Mouse (Mus musculus) heart, embryonic 13.5 days (tissue): ENCODE measurements around the gene Slc2a2. TPM values are rescaled to one million over a fixed set of nuclear protein-coding genes. Genes with fewer than 3 reads are reported as not detected.
A peak's percentile ranks its signal among the peaks of the same experiment; 100 is the strongest.

Experiments
- ATAC-seq: fragments of 200-750 bp; cut with Nextera tagmentation; 2 replicates; pipeline ENCODE4 v1.8.0; 2017; ENCODE audit warnings: moderate TSS enrichment; ENCODE audit not compliant: insufficient number of reproducible peaks, low FRiP score, low TSS enrichment; ENCODE audit errors: extremely low read depth
- H3K27ac ChIP-seq: fragments of 300-500 bp; sonication (generic); replicated peaks from 2 replicates; pipeline ENCODE4 v1.5.1; 2015; ENCODE audit warnings: moderate library complexity, mild to moderate bottlenecking, inconsistent platforms
- H3K27me3 ChIP-seq: fragments of 300-500 bp; sonication (generic); replicated peaks from 2 replicates; pipeline ENCODE4 v1.6.1; 2015; ENCODE audit warnings: mild to moderate bottlenecking, inconsistent platforms
- H3K36me3 ChIP-seq: fragments of 300-500 bp; sonication (generic); 2 replicates; pipeline ENCODE4 v1.6.1; 2015; ENCODE audit warnings: mild to moderate bottlenecking, inconsistent platforms
- H3K4me1 ChIP-seq: fragments of 300-500 bp; sonication (generic); 2 replicates; pipeline ENCODE4 v1.6.1; 2015; ENCODE audit warnings: inconsistent platforms
- H3K4me2 ChIP-seq: fragments of 300-500 bp; sonication (generic); 2 replicates; pipeline ENCODE4 v1.6.1; 2015; ENCODE audit warnings: inconsistent platforms, mild to moderate bottlenecking, moderate library complexity
- H3K4me3 ChIP-seq: fragments of 300-500 bp; sonication (generic); 2 replicates; pipeline ENCODE4 v1.5.1; 2015; ENCODE audit warnings: moderate library complexity, mild to moderate bottlenecking, inconsistent platforms
- H3K9ac ChIP-seq: fragments of 300-500 bp; sonication (generic); 2 replicates; pipeline ENCODE4 v1.6.1; 2015; ENCODE audit warnings: inconsistent platforms, mild to moderate bottlenecking, moderate library complexity
- H3K9me3 ChIP-seq: fragments of 300-500 bp; sonication (generic); 2 replicates; pipeline ENCODE4 v1.6.1; 2016; ENCODE audit warnings: inconsistent platforms
- WGBS: fragments of 180-500 bp; shearing (Covaris S2); methylation state at CpG from one replicate; pipeline ENCODE4 v1.1.7; 2015; ENCODE audit warnings: mixed read lengths; 5-methylcytosine and 5-hydroxymethylcytosine counted together
- polyA plus RNA-seq: library from polyadenylated mRNA; unstranded; fragments of >200 nt; fragmentation: Nextera tagmentation; extraction: Ambion mirVana; gene quantifications from 2 replicates; pipeline ENCODE4 v1.2.1, GENCODE M21; 2015

The Slc2a2 gene
- polyA plus RNA-seq, 1 experiment from 2014 or later, result 0.16 TPM

GRCm38 (mm10) chr3:28699601-28700000 is 1.9 kb downstream of the Slc2a2 start:
- Histone ChIP-seq H3K4me2 (no peak overlapping the region), H3K9me3 (no peaks in the 10 kb centered on the region), H3K9ac (no peak overlapping the region), H3K27ac (no peak overlapping the region), H3K4me1 (no peaks in the 10 kb centered on the region), H3K27me3 (no peaks in the 10 kb centered on the region), H3K4me3 (no peak overlapping the region), H3K36me3 (no peaks in the 10 kb centered on the region)
- 69% methylated on average over 4 of the region's 4 CpGs for WGBS
- ATAC-seq, result no peak

DNA sequence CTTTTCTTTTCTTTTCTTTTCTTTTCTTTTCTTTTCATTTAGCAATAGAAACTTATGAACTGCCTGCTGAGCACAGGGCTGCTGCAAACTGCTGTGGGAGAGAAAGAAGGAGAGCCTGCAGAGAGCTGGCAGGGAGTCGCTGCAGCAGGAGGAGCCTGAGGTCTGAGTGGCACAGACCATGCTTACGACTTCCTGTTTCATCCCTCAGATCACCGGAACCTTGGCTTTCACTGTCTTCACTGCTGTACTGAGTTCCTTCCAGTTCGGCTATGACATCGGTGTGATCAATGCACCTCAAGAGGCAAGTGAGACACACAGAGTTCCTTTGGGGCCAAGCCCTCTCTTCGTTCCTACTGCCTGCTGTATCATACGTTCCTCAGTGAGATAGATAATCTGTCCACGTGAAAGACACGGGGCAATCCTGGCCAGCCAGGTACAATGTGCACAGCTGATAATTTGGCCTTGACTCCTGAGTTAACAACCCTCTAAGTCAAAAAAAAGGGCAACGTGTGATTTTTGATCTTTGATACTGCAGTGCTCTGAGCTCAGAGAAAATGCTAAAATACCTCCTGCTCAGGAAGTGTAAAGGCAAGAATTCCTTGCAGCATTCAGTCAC is 7.9 kb downstream of the Slc2a2 start:
- H3K4me2 ChIP-seq, result peak overlapping the region; percentile 25; the same call in 1 of the 2 replicates
- ATAC-seq, result no peak
- 53% methylated on average over 10 of the region's 10 CpGs for WGBS

DNA sequence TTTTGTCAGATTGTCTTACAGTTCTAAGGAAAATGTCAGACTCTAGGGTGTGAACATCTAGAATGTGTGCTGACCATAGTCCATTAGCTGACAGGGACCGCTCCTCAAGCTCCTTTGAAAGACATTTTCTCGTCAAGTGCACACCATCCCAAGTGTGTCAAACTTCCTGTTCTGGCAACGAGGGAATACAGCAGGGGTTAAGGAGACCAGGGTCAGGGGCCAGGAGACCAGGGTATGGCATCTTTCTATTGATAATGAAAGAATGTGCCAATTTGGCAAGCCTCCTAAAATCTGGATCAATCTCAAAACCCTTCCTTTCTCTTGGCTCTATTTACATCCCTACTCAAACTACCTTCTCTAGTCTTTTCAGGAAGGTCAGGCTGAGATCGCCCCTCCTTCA is 9.0 kb downstream of the Slc2a2 start:
- no peak overlapping the region for H3K4me2 ChIP-seq
- no peaks in the 10 kb centered on the region for H3K27me3 ChIP-seq
- no peaks in the 10 kb centered on the region for H3K4me1 ChIP-seq
- no peak overlapping the region for H3K9ac ChIP-seq
- no peaks in the 10 kb centered on the region for H3K36me3 ChIP-seq
- WGBS, result 63% methylated on average over 4 of the region's 4 CpGs
- H3K4me3 ChIP-seq, result no peak overlapping the region
- no peaks in the 10 kb centered on the region for H3K9me3 ChIP-seq
- ATAC-seq, result no peak
- no peak overlapping the region for H3K27ac ChIP-seq

More for the DNA sequence above, 7.9 kb downstream of the Slc2a2 start:
- Histone ChIP-seq H3K27me3 (no peaks in the 10 kb centered on the region), H3K9me3 (no peaks in the 10 kb centered on the region), H3K4me3 (no peak overlapping the region), H3K9ac (no peak overlapping the region), H3K4me1 (no peaks in the 10 kb centered on the region), H3K36me3 (no peaks in the 10 kb centered on the region), H3K27ac (no peak overlapping the region)

- 47% methylated on average over 1 of the region's 1 CpGs for WGBS
- Histone ChIP-seq H3K36me3 (no peaks in the 10 kb centered on the region), H3K4me1 (no peaks in the 10 kb centered on the region), H3K4me3 (no peak overlapping the region), H3K9ac (no peak overlapping the region), H3K27me3 (no peaks in the 10 kb centered on the region), H3K27ac (no peak overlapping the region), H3K4me2 (no peak overlapping the region), H3K9me3 (no peaks in the 10 kb centered on the region)
- no peak for ATAC-seq
These were observed 12.0 kb downstream of the Slc2a2 start for GRCm38 (mm10) chr3:28709740-28710139.

DNA sequence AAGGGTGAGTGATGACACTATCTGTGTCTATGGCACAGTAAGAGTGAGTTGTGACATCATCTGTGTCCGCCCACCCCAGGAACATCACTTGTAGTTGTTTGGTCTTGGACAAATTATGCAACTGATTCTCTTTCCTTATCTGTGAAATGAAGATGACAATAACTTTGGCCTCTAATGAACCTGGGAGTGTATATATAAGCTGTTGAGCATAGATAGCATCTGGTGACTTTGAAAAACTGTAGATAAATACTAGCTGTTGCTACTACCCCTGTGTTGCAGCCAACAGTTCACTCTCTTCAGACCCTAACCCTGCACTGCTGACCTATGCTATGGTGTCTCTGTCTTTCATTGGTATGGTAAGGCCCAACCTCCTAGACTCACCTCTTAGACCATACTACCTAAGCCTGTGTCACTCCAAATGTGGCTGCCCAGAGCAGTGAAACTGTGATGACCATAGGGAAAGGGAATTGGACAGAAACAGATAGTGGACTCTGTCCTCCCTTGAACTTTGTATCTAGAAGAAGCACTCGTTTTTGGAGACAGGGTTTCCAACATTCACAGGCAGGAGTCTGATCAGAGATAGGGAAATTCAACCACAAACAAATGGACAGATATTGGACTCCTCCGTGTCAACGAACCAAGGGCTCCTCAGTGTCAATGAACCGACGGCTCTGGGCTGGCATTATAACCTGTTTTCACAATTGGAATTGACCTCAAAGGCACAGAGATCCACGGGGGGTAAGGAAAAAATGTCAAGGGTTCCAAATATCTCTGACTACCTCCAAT is 16.4 kb downstream of the Slc2a2 start:
- H3K27ac ChIP-seq, result no peak overlapping the region
- no peaks in the 10 kb centered on the region for H3K4me1 ChIP-seq
- no peak overlapping the region for H3K4me2 ChIP-seq
- H3K9ac ChIP-seq, result no peak overlapping the region
- no peak for ATAC-seq
- 72% methylated on average over 7 of the region's 7 CpGs for WGBS
- no peaks in the 10 kb centered on the region for H3K36me3 ChIP-seq
- no peaks in the 10 kb centered on the region for H3K27me3 ChIP-seq
- H3K4me3 ChIP-seq, result no peak overlapping the region
- no peaks in the 10 kb centered on the region for H3K9me3 ChIP-seq

GRCm38 (mm10) chr3:28718521-28718920 is 20.8 kb downstream of the Slc2a2 start:
- WGBS, result 84% methylated on average over 2 of the region's 2 CpGs
- ATAC-seq, result no peak
- H3K9me3 ChIP-seq, result no peaks in the 10 kb centered on the region
- H3K36me3 ChIP-seq, result no peaks in the 10 kb centered on the region
- H3K27me3 ChIP-seq, result no peaks in the 10 kb centered on the region
- H3K27ac ChIP-seq, result no peak overlapping the region
- H3K4me1 ChIP-seq, result peaks cover 8% of the 10 kb centered on the region; the same call in 1 of the 2 replicates
- no peak overlapping the region for H3K4me3 ChIP-seq
- H3K4me2 ChIP-seq, result no peak overlapping the region
- H3K9ac ChIP-seq, result no peak overlapping the region

- H3K36me3 ChIP-seq, result no peaks in the 10 kb centered on the region
- H3K4me1 ChIP-seq, result peaks cover 8% of the 10 kb centered on the region; the same call in 1 of the 2 replicates
- no peaks in the 10 kb centered on the region for H3K27me3 ChIP-seq
- no peak for ATAC-seq
- no peak overlapping the region for H3K9ac ChIP-seq
- H3K9me3 ChIP-seq, result no peaks in the 10 kb centered on the region
- no peak overlapping the region for H3K4me2 ChIP-seq
- 60% methylated on average over 5 of the region's 5 CpGs for WGBS
- H3K4me3 ChIP-seq, result no peak overlapping the region
- no peak overlapping the region for H3K27ac ChIP-seq
These were observed 23.5 kb downstream of the Slc2a2 start for GRCm38 (mm10) chr3:28721218-28721617.

DNA sequence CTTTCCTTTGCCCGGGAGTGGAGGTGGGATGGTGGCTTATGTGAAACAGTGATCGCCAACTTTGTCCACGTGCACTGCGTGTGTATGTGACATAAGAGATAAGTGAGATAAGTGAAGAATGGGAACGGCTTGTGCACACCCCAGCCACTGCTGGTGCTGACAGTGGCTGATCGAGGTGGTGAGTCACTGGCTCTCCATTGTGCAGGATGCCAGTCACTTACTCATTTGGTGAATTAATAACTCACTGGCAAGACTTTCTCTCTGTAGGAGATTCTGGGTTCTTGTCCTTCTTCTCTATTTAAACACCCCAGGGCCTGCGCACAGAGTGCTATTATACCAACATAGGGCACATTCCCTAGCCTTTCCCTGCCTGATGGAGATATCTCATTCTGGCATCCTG is 24.1 kb downstream of the Slc2a2 start:
- H3K27ac ChIP-seq, result no peak overlapping the region
- no peaks in the 10 kb centered on the region for H3K36me3 ChIP-seq
- H3K4me2 ChIP-seq, result no peak overlapping the region; the same call in 1 of the 2 replicates
- H3K4me1 ChIP-seq, result peaks cover 8% of the 10 kb centered on the region; the same call in 1 of the 2 replicates
- H3K4me3 ChIP-seq, result no peak overlapping the region
- H3K9ac ChIP-seq, result no peak overlapping the region
- H3K9me3 ChIP-seq, result no peaks in the 10 kb centered on the region
- no peak; the same call in 1 of the 2 replicates for ATAC-seq
- 35% methylated on average over 7 of the region's 7 CpGs for WGBS
- no peaks in the 10 kb centered on the region for H3K27me3 ChIP-seq

- Histone ChIP-seq H3K4me1 (peaks cover 8% of the 10 kb centered on the region; the same call in 1 of the 2 replicates), H3K9ac (no peak overlapping the region), H3K4me3 (no peak overlapping the region), H3K36me3 (no peaks in the 10 kb centered on the region), H3K27me3 (no peaks in the 10 kb centered on the region), H3K9me3 (no peaks in the 10 kb centered on the region), H3K27ac (no peak overlapping the region), H3K4me2 (no peak overlapping the region)
- ATAC-seq, result no peak
These were observed 24.8 kb downstream of the Slc2a2 start for GRCm38 (mm10) chr3:28722531-28722930.

- Histone ChIP-seq H3K27me3 (no peaks in the 10 kb centered on the region), H3K9ac (no peak overlapping the region), H3K4me1 (peaks cover 8% of the 10 kb centered on the region; the same call in 1 of the 2 replicates), H3K9me3 (no peaks in the 10 kb centered on the region), H3K4me2 (no peak overlapping the region), H3K4me3 (no peak overlapping the region), H3K27ac (no peak overlapping the region), H3K36me3 (no peaks in the 10 kb centered on the region)
- WGBS, result 65% methylated on average over 6 of the region's 6 CpGs
- ATAC-seq, result no peak
These were observed 25.8 kb downstream of the Slc2a2 start for GRCm38 (mm10) chr3:28723534-28723933.

- no peak for ATAC-seq
- Histone ChIP-seq H3K27me3 (no peaks in the 10 kb centered on the region), H3K9ac (no peak overlapping the region), H3K36me3 (no peaks in the 10 kb centered on the region), H3K4me2 (no peak overlapping the region), H3K27ac (no peak overlapping the region), H3K9me3 (no peaks in the 10 kb centered on the region), H3K4me1 (peaks cover 8% of the 10 kb centered on the region; the same call in 1 of the 2 replicates), H3K4me3 (no peak overlapping the region)
- 87% methylated on average over 13 of the region's 13 CpGs for WGBS
These were observed 27.5 kb downstream of the Slc2a2 start for GRCm38 (mm10) chr3:28725203-28725602.
